Mouse (Mus musculus) stomach, postnatal 0 days (tissue): Measurements from ENCODE around the gene Zfp426.
A peak's percentile ranks its signal among the peaks of the same experiment; 100 is the strongest.

ENCODE experiments used
- CTCF ChIP-seq: IDR thresholded peaks from 2 replicates; pipeline ENCODE4 v1.5.1; 2016; ENCODE audit warnings: antibody characterized with exemption, low read depth, mild to moderate bottlenecking, moderate library complexity
- EP300 ChIP-seq: optimal IDR thresholded peaks from 2 replicates; pipeline ENCODE3; 2016; ENCODE audit warnings: antibody characterized with exemption

DNA sequence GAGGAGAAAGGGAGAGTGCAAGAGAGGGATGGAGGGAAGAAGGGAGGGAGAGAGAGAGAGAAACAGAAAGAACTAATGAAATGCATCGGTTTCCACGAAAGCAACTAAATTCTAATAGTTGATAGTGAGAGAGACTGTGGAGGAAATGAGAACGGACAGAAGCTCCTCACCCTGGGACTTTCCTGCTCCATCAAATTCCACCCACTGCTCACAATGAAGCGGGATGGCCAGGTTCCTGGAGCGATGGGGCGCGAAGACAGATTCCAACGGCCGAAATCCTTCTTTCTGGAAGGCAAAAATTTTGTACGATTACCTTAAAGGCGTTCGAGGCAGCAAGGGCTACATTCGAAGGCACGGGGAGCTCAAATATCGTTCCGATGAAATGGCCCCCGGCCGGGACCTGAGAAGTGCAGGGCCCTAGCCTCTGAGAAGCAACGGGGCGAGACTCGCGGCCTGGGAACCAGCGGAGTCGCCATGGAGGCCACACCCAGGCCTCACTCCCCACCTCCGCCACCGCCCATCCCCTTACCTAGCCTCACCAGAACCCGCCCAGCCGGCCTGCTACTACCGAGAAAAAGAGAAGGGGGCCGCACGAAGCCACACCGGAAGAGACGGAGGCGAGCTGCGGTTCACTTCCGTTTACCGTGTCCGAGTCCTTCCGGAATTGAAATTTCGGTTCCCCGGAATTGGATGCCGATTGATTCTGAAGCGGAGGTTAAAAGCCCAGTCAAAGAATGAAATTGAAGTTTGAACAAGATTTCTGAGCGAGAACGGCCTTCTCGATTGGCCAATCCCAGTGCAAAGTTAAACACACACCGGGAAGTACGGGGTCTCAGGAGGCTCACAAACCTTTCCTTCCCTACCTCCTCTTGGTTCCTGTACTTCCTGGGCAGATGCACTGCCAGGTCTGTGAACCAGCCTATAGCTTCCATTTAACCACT, 32.9 kb downstream of the Zfp426 start, which contains the start of gene Zfp26:
- TF ChIP-seq EP300 (peak; percentile 74), CTCF (no peak)
